Mouse (Mus musculus) T-cell, adult 2 months (primary cell): ENCODE measurements around the gene Grm7.

Experiments used
- DNase-seq: peaks from one replicate; pipeline ENCODE4 v3.0.0; 2022; ENCODE audit warnings: low spot score

The Grm7 gene

DNA sequence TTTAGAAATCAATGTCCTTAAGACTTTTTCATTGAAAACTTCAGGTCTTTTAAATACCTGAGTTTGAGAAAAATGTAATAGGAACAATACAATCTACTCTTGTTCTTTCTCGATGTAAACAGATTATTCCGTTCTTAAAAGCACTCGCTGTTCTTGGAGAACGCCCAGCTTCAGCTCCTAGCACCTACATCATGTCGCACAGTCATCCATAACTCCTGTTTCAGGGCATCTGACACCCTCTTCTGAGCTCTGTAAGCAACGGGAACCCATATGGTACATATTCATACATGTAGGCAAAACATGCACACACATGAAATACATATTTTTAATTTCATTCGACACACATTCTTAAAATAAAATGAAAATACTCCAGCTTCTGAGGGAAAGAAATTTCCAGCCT, 916.0 kb downstream of the Grm7 start:
- DNase-seq = no peak

DNA sequence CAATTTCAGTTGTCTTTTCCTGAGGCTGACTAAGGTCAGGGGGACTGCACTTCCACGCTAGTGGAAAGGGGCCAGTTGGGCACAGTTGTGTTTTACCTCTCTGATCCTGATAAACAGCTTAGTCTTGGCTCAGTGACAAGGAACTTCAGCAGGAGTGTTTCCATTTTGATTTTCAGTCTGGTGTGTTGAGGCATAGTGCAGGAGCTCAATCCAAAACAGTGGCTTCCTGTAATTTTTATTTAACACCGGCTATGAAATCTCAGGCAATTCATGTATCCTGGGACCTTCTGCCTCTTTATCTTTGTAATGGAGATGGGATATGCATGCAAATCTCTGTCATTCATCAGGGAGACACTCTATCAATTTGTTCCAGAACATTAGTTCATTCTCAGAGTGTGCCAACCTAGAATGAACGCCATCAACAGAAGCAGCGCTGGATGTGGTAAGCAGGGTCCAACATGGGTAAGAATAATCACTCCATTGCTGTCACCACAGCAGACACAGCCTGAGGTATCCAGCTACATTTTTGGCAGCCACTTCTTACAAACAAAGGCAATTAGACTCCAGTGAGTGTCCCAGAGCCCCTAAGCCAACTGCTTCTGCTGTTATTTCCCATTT, 926.2 kb downstream of the Grm7 start:
- DNase-seq = no peak

- no peak for DNase-seq
Observed at GRCm38 (mm10) chr6:111584851-111585250, 939.5 kb downstream of the Grm7 start.

DNA sequence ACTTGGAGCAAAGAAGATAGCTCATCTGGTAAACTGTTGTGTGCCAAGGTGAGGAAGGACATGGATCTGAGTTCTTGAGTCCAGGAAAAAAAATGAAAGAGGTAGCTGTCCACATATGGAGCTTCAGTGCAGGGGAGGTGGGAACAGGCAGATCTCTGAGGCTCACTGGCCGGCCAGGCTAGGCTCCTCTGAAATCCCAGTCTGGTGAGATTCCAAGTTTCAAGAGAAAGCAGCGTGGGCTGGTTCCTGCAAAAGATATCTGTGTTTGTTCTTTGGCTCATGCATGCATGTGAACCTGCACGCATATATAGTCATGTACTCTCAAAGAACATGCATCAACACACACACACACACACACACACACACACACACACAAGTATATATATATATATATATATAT, 942.2 kb downstream of the Grm7 start:
- DNase-seq = no peak

GRCm38 (mm10) chr6:111601892-111602654, 956.7 kb downstream of the Grm7 start:
- DNase-seq = no peak

DNA sequence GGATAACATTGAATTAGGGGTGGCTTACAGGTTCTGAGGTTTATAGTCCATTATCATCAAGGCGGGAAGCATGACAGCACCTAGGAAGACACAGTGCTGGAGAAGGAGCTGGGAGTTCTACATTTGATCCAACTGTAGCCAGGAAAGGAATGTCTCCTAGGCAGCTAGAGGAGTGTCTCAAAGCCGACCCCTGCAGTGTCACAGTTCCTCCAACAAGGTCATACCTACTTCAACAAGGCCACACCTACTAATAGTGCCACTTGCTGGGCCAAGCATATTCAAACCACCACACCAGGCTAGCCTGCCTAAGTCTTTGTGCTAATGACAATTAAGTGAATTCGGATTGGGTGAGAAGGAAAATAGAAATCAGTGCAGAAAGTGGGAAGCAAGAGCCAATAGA, 965.0 kb downstream of the Grm7 start:
- DNase-seq = no peak

- DNase-seq = no peak
Observed at GRCm38 (mm10) chr6:111613834-111614233, 968.5 kb downstream of the Grm7 start.
